Comparison of ENCODE assay signal across 20 mouse cellular contexts in the genomic region with DNA sequence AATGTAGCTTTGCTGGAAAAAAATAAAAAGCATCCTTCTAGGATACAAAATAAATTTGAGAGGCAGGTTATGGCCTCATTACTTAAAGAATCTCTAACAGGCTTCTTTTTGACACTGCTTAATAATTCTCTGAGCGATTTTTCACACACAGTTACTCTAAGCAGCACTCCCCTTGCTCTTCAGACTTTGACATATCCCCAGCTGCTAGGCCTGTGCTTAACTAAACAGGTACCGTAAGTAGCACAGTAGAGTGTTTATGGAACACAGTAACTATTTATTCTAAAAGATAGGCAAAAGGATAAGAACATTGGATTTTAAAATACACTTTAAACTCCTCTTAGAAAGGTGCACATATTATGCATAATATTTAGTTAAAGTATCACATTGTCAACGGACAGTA.
"Had no signal": no experiment of that assay in that cellular context is flagged by ENCODE, and none has a peak within 500 bp of the region (broad histone marks: within the 10 kb centered on the region; RNA-seq: fewer than 3 reads in every experiment).

No protein-coding gene starts in this region.

- H3K27ac ChIP-seq: midbrain, embryonic 10.5 days; midbrain, embryonic 12.5 days; neural tube, embryonic 13.5 days; neural tube, embryonic 15.5 days; stomach, embryonic 15.5 days had no signal

- ATAC-seq: midbrain, embryonic 16.5 days had no signal

- H3K4me2 ChIP-seq: lung, embryonic 14.5 days; midbrain, embryonic 12.5 days; neural tube, embryonic 13.5 days; neural tube, embryonic 15.5 days; stomach, embryonic 15.5 days had no signal

- H3K27me3 ChIP-seq: midbrain, embryonic 12.5 days; neural tube, embryonic 13.5 days; neural tube, embryonic 15.5 days; stomach, embryonic 15.5 days had no signal

- DNase-seq: lung, adult 18-20 months; lung, embryonic 14.5 days; lung, postnatal 10 days; lung, postnatal 4 days; midbrain, embryonic 14.5 days; retina, postnatal 1 day; right cerebral cortex, adult 18-20 months; right cerebral cortex, postnatal 25 days; right cerebral cortex, postnatal 4 days; spleen, adult 18-20 months; thymus, adult 18-20 months; thymus, postnatal 14 days; thymus, postnatal 36 days had no signal

- H3K9me3 ChIP-seq: midbrain, embryonic 10.5 days; midbrain, embryonic 12.5 days; neural tube, embryonic 13.5 days; neural tube, embryonic 15.5 days; stomach, embryonic 15.5 days had no signal

- H3K36me3 ChIP-seq: midbrain, embryonic 10.5 days; midbrain, embryonic 12.5 days; neural tube, embryonic 13.5 days; neural tube, embryonic 15.5 days; stomach, embryonic 15.5 days had no signal

- H3K4me1 ChIP-seq: midbrain, embryonic 10.5 days; midbrain, embryonic 12.5 days; neural tube, embryonic 13.5 days; neural tube, embryonic 15.5 days; stomach, embryonic 15.5 days had no signal

- H3K9ac ChIP-seq: lung, embryonic 14.5 days; midbrain, embryonic 12.5 days; neural tube, embryonic 13.5 days; neural tube, embryonic 15.5 days; stomach, embryonic 15.5 days had no signal

- H3K4me3 ChIP-seq: midbrain, embryonic 10.5 days; midbrain, embryonic 12.5 days; myocyte; neural tube, embryonic 13.5 days; neural tube, embryonic 15.5 days; stomach, embryonic 15.5 days had no signal
